Mouse (Mus musculus) heart, postnatal 10 days (tissue): ENCODE measurements around the gene Rpl32. TPM values are rescaled to one million over a fixed set of nuclear protein-coding genes. Genes with fewer than 3 reads are reported as not detected.

Source experiments
- DNase-seq, 2 experiments: peaks; one replicate each; pipeline ENCODE4 v3.0.0; 2021
- intact Hi-C: fragments of 180-260 bp; cut with DNase I; formaldehyde crosslinking; loops from one replicate; pipeline ENCODE4 v1.15.1; 2025
- microRNA-seq, 2 experiments: library from miRNA; unstranded; fragments of <30 nt; microRNA quantifications; one replicate each; pipeline ENCODE4 v1.2.0; 2022
- total RNA-seq, 2 experiments: library from RNA; stranded (reverse); gene quantifications; 2 replicates each; pipeline ENCODE4 v1.2.3; 2021

Gene Rpl32
- total RNA-seq, 2 experiments from 2014 or later = 842 to 867 TPM

DNA sequence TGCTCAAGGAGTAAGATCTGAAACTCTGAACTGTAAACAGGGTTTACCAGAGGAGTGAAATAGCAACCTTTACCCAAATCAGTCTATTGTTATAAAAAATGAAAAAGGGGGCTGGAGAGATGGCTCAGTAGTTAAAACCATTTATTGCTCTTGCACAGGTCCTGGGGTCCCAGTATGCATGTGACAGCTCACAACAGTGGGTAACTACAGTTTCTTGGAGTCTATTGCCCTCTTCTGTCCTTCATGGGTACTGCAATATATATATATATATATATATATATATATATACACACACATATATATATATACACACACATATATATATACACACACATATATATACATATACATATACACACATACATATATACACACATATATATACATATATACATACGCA, 35.9 kb downstream of the Rpl32 start:
- intact Hi-C loops = loop anchor here (5.0 kb wide), 1 partner anchor 165 kb away; no protein-coding TSS in a partner anchor
- DNase-seq = no peak

DNA sequence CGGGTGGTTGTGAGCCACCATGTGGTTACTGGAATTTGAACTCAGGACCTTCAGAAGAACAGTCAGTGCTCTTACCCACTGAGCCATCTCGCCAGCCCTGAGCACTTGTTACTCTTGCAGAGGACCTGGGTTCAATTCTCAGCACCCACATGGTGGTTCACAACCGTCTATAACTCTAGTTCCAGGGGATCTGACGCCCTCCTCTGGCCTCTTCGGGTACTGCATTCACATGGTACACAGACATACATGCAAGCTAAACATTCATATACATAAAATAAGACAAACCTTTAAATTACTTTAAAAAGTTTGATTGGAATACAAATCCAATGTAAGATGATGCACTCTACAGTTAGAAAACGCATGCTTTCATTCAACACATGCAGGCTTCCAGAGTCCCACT, 36.3 kb downstream of the Rpl32 start:
- no peak for DNase-seq
- intact Hi-C loops = loop anchor here (5.0 kb wide), 1 partner anchor 165 kb away; no protein-coding TSS in a partner anchor

DNA sequence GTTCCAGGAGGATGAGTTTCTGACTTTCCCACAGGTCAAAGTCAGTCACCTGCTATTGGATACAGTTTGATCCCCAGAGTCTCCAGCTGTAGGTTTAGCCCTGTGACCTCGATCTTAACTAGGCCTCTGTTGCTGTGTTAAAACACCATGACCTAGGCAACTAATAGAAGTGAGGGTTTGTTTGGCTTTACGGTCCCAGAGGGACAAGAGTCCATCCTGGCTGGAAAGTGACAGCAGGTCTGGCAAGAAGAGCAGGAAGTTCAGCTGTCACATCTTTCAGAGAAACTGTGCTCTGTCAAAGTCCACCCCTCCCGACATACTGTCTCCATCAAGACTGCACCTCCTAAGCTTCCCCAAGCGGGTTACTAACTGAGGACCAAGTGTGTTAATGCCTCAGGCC, 37.7 kb downstream of the Rpl32 start:
- DNase-seq = no peak
- intact Hi-C loops = loop anchor here (2.0 to 5.0 kb wide), 2 partner anchors 42 to 164 kb away; no protein-coding TSS in a partner anchor

DNA sequence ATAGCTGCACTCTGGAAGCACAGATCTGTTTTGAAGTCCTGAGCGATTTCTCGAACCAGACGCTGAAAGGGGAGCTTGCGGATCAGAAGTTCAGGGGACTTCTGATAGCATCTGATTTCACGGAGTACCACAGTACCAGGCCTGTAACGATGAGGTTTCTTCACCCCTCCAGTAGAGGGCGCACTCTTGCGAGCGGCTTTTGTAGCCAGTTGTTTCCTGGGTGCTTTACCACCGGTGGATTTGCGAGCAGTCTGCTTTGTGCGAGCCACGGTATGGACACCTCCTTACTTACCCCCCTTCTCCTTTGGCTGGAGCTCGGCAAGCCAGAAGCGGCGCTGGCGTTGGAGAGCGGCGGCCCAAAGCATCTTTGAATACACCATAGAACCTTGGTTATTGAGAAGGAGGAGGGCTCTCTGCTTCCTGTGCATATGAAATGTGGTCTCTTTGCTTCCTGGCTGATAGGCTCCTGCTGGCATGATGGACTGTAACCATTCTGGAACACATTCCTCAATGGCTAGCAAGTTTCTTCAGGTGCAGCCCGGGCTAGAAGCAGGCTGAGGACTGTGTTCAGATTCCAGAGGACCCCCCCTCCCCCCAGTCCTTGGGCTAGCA, 38.4 kb downstream of the Rpl32 start:
- DNase-seq = no peak
- intact Hi-C loops = loop anchor here (2.0 to 5.0 kb wide), 2 partner anchors 41 to 163 kb away; no protein-coding TSS in a partner anchor

DNA sequence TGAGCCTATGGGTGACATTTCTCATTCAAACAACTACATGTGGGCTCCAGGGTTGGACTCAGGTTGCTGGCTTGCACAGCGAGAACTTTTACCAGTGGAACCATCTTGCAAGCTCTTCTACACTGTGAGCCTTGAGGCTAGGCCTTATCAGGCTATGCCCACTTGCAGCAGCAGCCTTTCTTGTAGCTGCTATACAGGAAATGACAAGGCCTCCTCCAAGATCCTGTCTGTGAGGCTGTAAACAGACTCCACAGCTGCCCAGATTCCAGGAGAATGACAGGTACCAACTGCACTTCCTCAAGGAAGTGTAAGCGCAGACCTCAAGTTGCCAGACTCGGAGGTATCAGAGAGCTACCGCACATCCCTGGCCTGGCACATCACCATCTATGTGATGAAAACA, 40.3 kb downstream of the Rpl32 start:
- no peak for DNase-seq
- intact Hi-C loops = no loop called here

DNA sequence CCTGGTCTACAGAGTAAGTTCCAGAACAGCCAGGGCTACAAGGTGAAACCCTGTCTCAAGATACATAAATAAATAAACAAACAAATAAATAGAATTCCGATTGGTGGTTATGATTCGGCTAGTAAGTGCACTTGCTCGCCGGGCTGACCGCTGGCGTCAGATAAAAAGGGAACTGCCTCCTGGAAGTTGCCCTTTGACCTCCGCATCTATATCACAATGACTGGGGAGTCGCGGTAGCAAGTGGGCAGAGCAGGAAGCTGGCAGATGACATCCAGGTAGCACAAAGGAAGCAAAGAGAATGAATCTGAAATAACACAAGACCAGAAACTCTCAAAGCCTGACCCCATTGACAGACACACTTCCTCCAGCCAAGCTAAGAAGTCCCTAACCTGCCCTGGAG, 41.2 kb downstream of the Rpl32 start:
- intact Hi-C loops = no loop called here
- no peak for DNase-seq

DNA sequence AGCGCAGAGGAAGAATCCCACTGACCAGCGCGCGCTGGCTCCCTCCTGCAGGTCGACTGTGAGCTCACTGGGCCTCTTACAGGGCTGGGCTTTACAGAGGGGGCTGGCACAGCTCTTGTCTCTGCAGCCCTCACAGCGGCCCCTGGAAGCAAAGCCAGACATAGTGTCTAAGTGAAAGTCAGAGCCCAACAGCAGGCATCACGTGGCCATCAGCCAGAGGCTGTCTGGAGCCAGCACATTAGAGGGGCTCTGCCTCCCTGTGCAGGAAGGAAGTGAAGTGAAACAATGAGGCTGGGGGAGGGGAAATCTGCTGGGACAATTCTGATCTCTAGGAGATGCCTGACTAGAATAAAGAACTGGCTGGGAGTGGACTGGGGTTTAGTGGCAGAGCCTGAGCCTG, 44.4 kb downstream of the Rpl32 start:
- peak; percentile 79 to 85 for DNase-seq
- intact Hi-C loops = no loop called here

DNA sequence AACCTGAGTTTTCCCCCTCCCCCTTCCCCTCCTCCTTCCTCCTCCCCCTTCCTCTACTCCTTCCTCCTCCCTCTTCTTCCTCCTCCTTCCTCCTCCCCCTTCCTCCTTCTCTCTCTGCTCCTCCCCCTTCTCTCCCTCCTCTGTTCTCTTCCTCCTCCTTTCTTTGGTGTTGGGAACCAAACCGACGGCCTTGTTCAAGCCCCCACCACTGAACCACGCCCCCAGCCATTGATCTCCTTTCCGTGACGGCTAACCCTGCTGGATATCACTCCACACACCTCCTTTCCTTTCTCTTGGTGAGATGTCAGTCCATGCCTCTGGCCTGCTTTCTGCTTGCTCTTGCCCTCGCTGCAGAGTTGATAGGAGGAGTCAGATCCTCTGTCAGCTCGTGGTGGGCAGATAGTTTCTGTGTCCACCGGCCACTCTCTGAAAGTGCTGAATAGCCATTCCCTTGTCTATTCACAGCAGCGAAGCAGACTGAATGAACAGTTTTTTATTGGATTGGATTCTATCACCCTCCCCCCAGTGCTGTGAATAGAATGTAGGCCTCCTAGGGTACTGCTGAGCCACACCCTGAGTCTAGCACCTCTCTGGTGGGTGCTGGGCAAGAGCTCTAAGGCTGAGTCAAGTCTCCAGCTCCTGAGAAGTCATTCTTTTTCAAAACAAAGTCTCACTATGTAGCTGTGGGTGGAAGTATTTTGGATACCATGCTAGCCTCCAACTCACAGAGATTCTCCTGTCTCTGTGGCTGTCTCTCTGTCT, 46.4 kb downstream of the Rpl32 start, which contains the start of gene Tmem40:
Gene Tmem40 (minus strand): TSS at position 416 of the 762 bp plus-strand sequence.
- intact Hi-C loops = no loop called here
- DNase-seq = no peak

DNA sequence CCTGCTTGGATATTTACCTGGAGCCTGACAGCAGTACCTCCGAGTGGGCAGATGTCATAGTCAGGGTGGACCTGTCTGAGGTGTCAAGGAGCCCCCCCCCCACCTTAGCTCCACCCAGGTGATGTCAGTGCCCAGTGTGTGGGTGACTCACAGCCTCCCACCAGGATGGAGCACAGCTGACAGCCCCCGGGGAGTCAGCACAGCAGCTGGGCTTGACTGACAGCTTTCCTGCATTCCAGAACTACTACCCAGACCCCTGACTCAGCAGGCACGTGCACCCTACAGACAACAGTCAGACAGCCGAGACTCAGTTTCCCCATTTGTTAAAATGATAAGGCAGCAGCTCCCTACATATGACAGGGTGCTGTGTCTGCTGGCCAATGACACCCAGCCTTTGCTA, 47.6 kb downstream of the Rpl32 start:
- no peak for DNase-seq
- intact Hi-C loops = no loop called here

DNA sequence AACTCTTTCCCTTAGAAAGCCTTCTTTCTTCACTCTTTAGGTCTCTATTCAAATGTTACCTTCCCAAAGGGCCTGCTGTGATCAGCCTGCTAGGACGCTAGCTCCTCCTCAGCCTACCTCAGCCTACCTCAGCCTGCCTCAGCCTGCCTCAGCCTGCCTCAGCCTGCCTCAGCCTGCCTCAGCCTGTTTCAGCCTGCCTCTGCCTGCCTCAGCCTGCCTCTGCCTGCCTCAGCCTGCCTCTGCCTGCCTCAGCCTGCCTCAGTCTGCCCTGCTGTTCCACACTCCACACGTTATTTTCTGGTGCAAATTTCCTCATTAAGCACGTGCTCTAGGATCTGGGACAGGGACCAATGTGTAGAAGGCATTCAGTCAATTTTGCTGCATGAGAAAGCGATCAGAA, 48.4 kb downstream of the Rpl32 start:
- intact Hi-C loops = no loop called here

DNA sequence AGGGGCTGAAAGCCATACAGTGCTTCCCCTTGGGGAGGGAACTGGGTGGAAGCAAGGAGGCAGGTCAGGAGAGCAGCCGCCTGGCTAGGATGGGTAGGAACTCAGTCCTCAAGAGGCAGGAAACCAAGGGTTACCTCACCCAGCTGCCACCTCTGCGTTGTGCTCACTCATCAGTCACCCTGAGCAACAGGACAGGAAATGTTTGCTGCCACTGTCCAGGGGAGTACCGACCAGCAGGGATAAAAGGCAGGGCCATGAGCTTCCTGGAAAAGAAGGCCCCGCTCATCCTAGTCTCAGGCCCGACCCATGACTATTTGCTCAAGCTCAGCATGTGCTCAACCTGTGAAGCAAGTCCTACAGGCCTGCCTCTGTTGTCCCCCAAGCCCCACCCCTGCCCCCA, 49.1 kb downstream of the Rpl32 start:
- intact Hi-C loops = no loop called here

More for the DNA sequence above, 48.4 kb downstream of the Rpl32 start:
- no peak for DNase-seq

DNA sequence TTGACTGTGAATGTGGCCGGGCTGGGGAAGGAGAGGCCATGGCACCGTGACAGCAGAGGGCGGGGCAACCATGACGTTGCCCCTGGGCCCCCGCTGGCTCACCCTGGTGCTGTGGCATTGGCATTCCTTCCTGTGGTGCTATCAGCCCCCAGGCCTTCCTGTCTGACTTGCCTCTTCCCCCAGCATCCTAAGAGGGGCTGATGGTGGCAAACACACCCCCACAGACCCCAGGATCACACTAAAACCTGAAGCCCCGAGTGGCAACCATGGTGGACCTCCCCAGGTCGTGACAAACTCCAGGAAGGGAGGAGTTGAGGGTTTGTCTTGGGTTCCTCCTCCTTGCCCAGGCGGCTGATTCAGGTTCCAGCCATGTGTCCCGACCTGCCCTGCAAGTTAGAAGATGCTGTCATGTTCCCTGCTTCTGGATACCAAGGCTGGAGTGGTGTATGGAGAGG, 49.5 kb downstream of the Rpl32 start:
- intact Hi-C loops = no loop called here

More for the DNA sequence above, 49.1 kb downstream of the Rpl32 start:
- DNase-seq = no peak

DNA sequence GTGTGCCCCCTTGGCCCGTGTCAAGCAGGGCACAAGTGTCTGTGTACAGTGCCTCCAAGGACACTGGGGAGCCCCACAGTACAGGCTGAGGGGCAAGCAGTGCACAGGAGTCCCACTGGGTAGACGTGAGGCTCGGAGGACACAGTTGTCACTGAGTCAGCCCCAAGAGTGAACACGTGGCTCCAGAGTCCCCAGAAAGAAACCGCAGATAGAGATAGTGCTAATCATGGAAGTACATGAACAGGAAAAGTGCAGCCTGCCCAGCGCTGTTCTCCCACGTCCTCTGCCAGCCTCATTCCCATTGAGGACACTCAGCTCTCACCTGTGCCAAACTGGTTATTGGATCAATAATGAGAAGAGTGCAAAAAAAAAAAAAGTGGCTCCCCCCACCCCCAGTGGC, 53.0 kb downstream of the Rpl32 start:
- no peak for DNase-seq
- intact Hi-C loops = no loop called here

More for the DNA sequence above, 49.5 kb downstream of the Rpl32 start:
- DNase-seq = no peak

Small RNAs within 50 kb of the gene (microRNA-seq; reads per million reads assigned to microRNA genes)
- gene Mir7660 = 0.47 to 1.7 reads per million in 2 experiments

Other genes with a start within 250 kb of the Rpl32 start
- under 1 TPM in 1 of 2 experiments, not detected in 1; 0.17 TPM for gene Mkrn2os, start 216.2 kb downstream of the Rpl32 start, total RNA-seq
- 10 to 100 TPM; 28.2 to 31.3 TPM for gene Mkrn2, start 206.8 kb downstream of the Rpl32 start, total RNA-seq
- gene Raf1, start 132.1 kb downstream of the Rpl32 start, total RNA-seq = 100 to 1,000 TPM; 111 to 119 TPM
- under 1 TPM; 0.60 TPM for gene Tmem40, start 46.3 kb downstream of the Rpl32 start, total RNA-seq
- gene Cand2, start 34.2 kb downstream of the Rpl32 start, total RNA-seq = 10 to 100 TPM; 73.0 to 87.4 TPM
- gene Efcab12, start 29.7 kb upstream of the Rpl32 start, total RNA-seq = under 1 TPM; 0.79 TPM
- gene Mbd4, start 44.6 kb upstream of the Rpl32 start, total RNA-seq = 1 to 10 TPM; 2.6 to 3.5 TPM
- gene Ift122, start 44.7 kb upstream of the Rpl32 start, total RNA-seq = 10 to 100 TPM; 22.4 to 22.9 TPM
- under 1 TPM; 0.07 to 0.20 TPM for gene Rho, start 123.0 kb upstream of the Rpl32 start, total RNA-seq
- gene H1foo, start 136.2 kb upstream of the Rpl32 start, total RNA-seq = not detected
- gene Plxnd1, start 186.3 kb upstream of the Rpl32 start, total RNA-seq = 100 to 1,000 TPM; 179 to 224 TPM